8 mouse cellular contexts compared by ENCODE assay signal in the genomic region with DNA sequence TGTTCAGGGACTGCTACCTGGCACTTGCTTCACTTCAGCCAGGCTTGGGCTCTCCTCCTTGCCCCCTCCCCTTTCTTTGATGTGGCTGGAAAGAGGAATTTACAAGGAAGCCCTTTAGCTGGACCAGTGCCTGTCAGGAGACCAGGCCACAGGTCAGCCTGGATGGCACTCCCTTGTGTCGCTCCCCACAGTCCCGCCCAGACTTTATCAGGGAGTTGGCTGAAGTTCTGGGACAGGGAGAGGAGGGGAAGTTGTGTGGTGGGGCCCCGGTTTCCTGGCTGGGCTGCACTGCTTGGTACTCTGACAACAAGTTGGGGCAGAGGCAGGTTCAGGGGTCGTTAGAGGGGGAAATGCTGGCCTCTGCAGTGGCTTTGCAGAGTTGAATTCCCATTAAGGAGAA. TPM values are rescaled to one million over a fixed set of nuclear protein-coding genes. Genes with fewer than 3 reads are reported as not detected.
DNase-seq lines count a peak whose midpoint lies in the region; ATAC-seq and TF ChIP-seq lines count a peak whose summit lies in the region.

No protein-coding gene starts in this region.

- H3K27ac ChIP-seq in kidney, adult 2 months (ENCODE audit: insufficient read depth, low read depth, low read length): no peak overlapping the region

- TF ChIP-seq CTCF in kidney, adult 2 months (conservative IDR thresholded peaks at IDR 0.05; ENCODE audit: insufficient read depth, insufficient read length, low read depth, low read length): no peak

- H3K4me1 ChIP-seq in kidney, adult 2 months (ENCODE audit: control insufficient read depth, insufficient read depth, low read length): peaks cover under 1% of the 10 kb centered on the region; the same call in 1 of the 2 replicates

- H3K36me3 ChIP-seq in kidney, adult 2 months (ENCODE audit: control insufficient read depth, insufficient read depth, low read length): no peaks in the 10 kb centered on the region

- DNase-seq in adrenal gland, adult 2 months: peak; percentile 54
- no peak for DNase-seq in adrenal gland, adult 8-10 months
- peak; percentile 68 for DNase-seq in kidney, adult 2 months
- DNase-seq in lung, postnatal 14 days: peak; percentile 62
- DNase-seq in embryo, embryonic 10 days (ENCODE audit: low spot score): no peak
- no peak for DNase-seq in cerebellum, postnatal 4 days (ENCODE audit: low spot score in 2 of 2)
- DNase-seq in spleen, adult 12 weeks (ENCODE audit: low spot score): no peak

- peak; percentile 65 for ATAC-seq in granulocyte monocyte progenitor cell, adult 5-6 weeks (replicated peaks; ENCODE audit: poor library complexity, severe bottlenecking)

- WGBS in kidney, adult 2 months: 28% methylated on average over 4 of the region's 4 CpGs

- H3K27me3 ChIP-seq in kidney, adult 2 months (replicated peaks; ENCODE audit: control insufficient read depth, insufficient read depth, low read length): no peaks in the 10 kb centered on the region

- no peak for TF ChIP-seq POLR2A in kidney, adult 2 months (IDR thresholded peaks at IDR 0.05; ENCODE audit: low read depth, low read length)

- no peak overlapping the region for H3K4me3 ChIP-seq in kidney, adult 2 months (ENCODE audit: insufficient read depth, low read depth, low read length)

RNA-seq across cellular contexts. Expression of gene Mmp28, which starts 8.3 kb away (rescaled TPM):
- total RNA-seq in adrenal gland, adult 2 months (2021): 10 to 100 TPM in 1 of 2 experiments, 1 to 10 TPM in 1; 8.7 to 22.6 TPM
- 24.2 and 27.2 TPM in 2 replicates for polyA plus RNA-seq in adrenal gland, adult 2 months (2012; rRNA removed)
- 10 to 100 TPM; 15.5 to 19.1 (median 17.8) TPM for total RNA-seq in adrenal gland, adult 8-10 months (2022)
- 6.6 and 11.1 TPM in 2 replicates for total RNA-seq in granulocyte monocyte progenitor cell, adult 5-6 weeks (2014; fragmentation: Nextera tagmentation)
- 5.4 and 5.6 TPM in 2 replicates for total RNA-seq in granulocyte monocyte progenitor cell, adult 5-6 weeks (2017)
- 4.3 TPM in 2 replicates for polyA plus RNA-seq in kidney, adult 2 months (2012; rRNA removed)

RNA-seq across cellular contexts. Expression of gene 1700020L24Rik, which starts 17.1 kb away (rescaled TPM):
- under 1 TPM in 1 of 2 experiments, not detected in 1; 0.61 TPM for total RNA-seq in adrenal gland, adult 2 months (2021)
- polyA plus RNA-seq in adrenal gland, adult 2 months (2012; rRNA removed): 0.79 and 1.3 TPM in 2 replicates
- under 1 TPM in 1 of 4 experiments, not detected in 3; 0.89 TPM for total RNA-seq in adrenal gland, adult 8-10 months (2022)
- 33.2 and 34.9 TPM in 2 replicates for total RNA-seq in granulocyte monocyte progenitor cell, adult 5-6 weeks (2014; fragmentation: Nextera tagmentation)
- 79.8 and 113 TPM in 2 replicates for total RNA-seq in granulocyte monocyte progenitor cell, adult 5-6 weeks (2017)
- polyA plus RNA-seq in kidney, adult 2 months (2012; rRNA removed): 0.11 and 0.14 TPM in 2 replicates

RNA-seq across cellular contexts. Expression of gene Taf15, which starts 18.3 kb away (rescaled TPM):
- 10 to 100 TPM; 56.8 to 77.7 TPM for total RNA-seq in adrenal gland, adult 2 months (2021)
- 2.5 and 3.4 TPM in 2 replicates for polyA plus RNA-seq in adrenal gland, adult 2 months (2012; rRNA removed)
- total RNA-seq in adrenal gland, adult 8-10 months (2022): 10 to 100 TPM; 58.3 to 80.5 (median 68.7) TPM
- total RNA-seq in granulocyte monocyte progenitor cell, adult 5-6 weeks (2014; fragmentation: Nextera tagmentation): 62.6 and 66.7 TPM in 2 replicates
- total RNA-seq in granulocyte monocyte progenitor cell, adult 5-6 weeks (2017): 43.8 and 44.1 TPM in 2 replicates
- 7.2 and 13.8 TPM in 2 replicates for polyA plus RNA-seq in kidney, adult 2 months (2012; rRNA removed)

RNA-seq across cellular contexts. Expression of gene Gas2l2, which starts 25.3 kb away (rescaled TPM):
- total RNA-seq in adrenal gland, adult 2 months (2021): not detected
- polyA plus RNA-seq in adrenal gland, adult 2 months (2012; rRNA removed): not detected in 2 replicates
- under 1 TPM in 1 of 4 experiments, not detected in 3; 0.19 TPM for total RNA-seq in adrenal gland, adult 8-10 months (2022)
- 0.13 TPM in 1 of 2 replicates, not detected in the other for total RNA-seq in granulocyte monocyte progenitor cell, adult 5-6 weeks (2014; fragmentation: Nextera tagmentation)
- total RNA-seq in granulocyte monocyte progenitor cell, adult 5-6 weeks (2017): 0.57 TPM in 1 of 2 replicates, not detected in the other
- not detected in 2 replicates for polyA plus RNA-seq in kidney, adult 2 months (2012; rRNA removed)

RNA-seq across cellular contexts. Expression of gene Rasl10b, which starts 45.6 kb away (rescaled TPM):
- total RNA-seq in adrenal gland, adult 2 months (2021): 10 to 100 TPM in 1 of 2 experiments, 1 to 10 TPM in 1; 8.6 to 14.3 TPM
- polyA plus RNA-seq in adrenal gland, adult 2 months (2012; rRNA removed): 20.1 and 25.5 TPM in 2 replicates
- 10 to 100 TPM; 15.9 to 21.1 (median 17.8) TPM for total RNA-seq in adrenal gland, adult 8-10 months (2022)
- not detected in 2 replicates for total RNA-seq in granulocyte monocyte progenitor cell, adult 5-6 weeks (2014; fragmentation: Nextera tagmentation)
- total RNA-seq in granulocyte monocyte progenitor cell, adult 5-6 weeks (2017): 0.09 and 0.41 TPM in 2 replicates
- polyA plus RNA-seq in kidney, adult 2 months (2012; rRNA removed): 1.4 and 1.8 TPM in 2 replicates

Comparison
In these comparisons a context has a peak if more than half of its experiments do, and no peak if none do; other contexts are left out.
1. DNase-seq: peak in adrenal gland, adult 2 months (single experiment), kidney, adult 2 months (single experiment) and lung, postnatal 14 days (single experiment); none in adrenal gland, adult 8-10 months (single experiment), embryo, embryonic 10 days (single experiment), cerebellum, postnatal 4 days (0 of 2) and spleen, adult 12 weeks (single experiment).
2. RNA of gene 1700020L24Rik, which starts 17.1 kb away (total RNA-seq): 33.2 to 113 TPM in granulocyte monocyte progenitor cell, adult 5-6 weeks; 0.61 TPM in adrenal gland, adult 2 months and 0.89 TPM in adrenal gland, adult 8-10 months; every median in the first group is over 10 times any median in the second.